ENCODE assay signal across 10 mouse cellular contexts in the genomic region with DNA sequence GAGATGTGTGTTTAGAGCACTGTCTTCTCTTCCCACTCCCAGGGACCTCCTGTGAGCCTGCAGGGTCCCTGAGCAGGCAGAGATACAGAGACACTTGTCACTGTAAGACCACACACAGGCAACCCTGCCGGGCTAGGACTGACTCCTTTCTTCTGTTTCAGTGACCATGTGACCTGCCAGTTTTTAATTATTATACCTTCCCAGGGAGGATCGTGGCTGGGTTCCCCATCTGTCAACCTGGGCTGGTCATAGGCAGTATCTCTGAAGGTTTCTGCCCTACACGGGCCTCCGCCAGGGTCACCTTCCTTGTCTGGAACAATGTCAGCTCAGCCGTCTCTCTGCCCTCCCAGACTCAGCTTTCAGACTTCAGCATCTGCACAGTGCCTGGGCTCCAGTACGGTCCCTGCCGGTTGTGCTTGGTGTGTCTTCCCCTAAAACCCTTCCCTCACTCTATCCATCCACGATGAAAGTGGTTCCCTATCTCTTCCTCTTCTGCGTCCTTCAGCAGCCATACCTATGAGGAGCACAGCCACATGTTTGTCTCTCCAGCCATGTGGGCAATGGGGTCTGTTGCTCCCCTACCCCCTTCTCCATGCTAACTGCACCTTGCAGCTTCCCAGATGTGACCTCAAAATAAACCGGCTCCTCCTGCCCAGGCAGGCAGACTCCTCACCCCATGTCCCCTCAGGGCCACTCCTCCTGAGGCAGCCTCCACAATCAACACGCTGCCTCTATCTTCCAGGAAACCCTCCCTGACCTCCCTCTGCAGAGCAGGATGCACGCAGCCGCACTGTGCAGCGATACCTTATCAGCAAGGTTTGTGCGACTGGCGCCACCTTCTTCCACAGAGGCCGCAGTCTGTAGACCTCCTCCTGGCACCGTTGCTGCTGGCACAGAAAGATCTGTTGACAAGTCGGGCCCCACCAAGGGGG. TPM values are rescaled to one million over a fixed set of nuclear protein-coding genes. Genes with fewer than 3 reads are reported as not detected.
DNase-seq lines count a peak whose midpoint lies in the region; ATAC-seq and TF ChIP-seq lines count a peak whose summit lies in the region.
"Had no signal": no experiment of that assay in that cellular context is flagged by ENCODE, and none has a peak within 500 bp of the region (broad histone marks: within the 10 kb centered on the region; RNA-seq: fewer than 3 reads in every experiment).

No protein-coding gene starts in this region.

- no peaks in the 10 kb centered on the region for H3K9me3 ChIP-seq in midbrain, embryonic 11.5 days (ENCODE audit: control insufficient read depth, low read length)
- H3K9me3 ChIP-seq in midbrain, embryonic 10.5 days (replicated peaks): no peaks in the 10 kb centered on the region
- H3K9me3 ChIP-seq: embryonic facial prominence, embryonic 13.5 days had no signal

- 70% methylated on average over 19 of the region's 19 CpGs for WGBS in midbrain, embryonic 11.5 days
- WGBS in midbrain, embryonic 10.5 days: 70% methylated on average over 19 of the region's 19 CpGs
- WGBS in liver, adult 2 months: 46% methylated on average over 19 of the region's 19 CpGs

- H3K36me3 ChIP-seq in midbrain, embryonic 11.5 days (ENCODE audit: control insufficient read depth, insufficient read depth, low read length): no peaks in the 10 kb centered on the region
- no peaks in the 10 kb centered on the region for H3K36me3 ChIP-seq in midbrain, embryonic 10.5 days
- no peaks in the 10 kb centered on the region for H3K36me3 ChIP-seq in liver, adult 2 months (ENCODE audit: control insufficient read depth, insufficient read depth, low read length)
- H3K36me3 ChIP-seq: embryonic facial prominence, embryonic 13.5 days had no signal

- TF ChIP-seq POLR2A in liver, adult 2 months (IDR thresholded peaks at IDR 0.05; ENCODE audit: extremely low read depth, insufficient read depth, low read length): no peak

- no peak overlapping the region for H3K9ac ChIP-seq in midbrain, embryonic 11.5 days (ENCODE audit: low read length)
- no peak overlapping the region for H3K9ac ChIP-seq in liver, adult 2 months (ENCODE audit: low read depth, low read length)
- H3K9ac ChIP-seq: embryonic facial prominence, embryonic 13.5 days had no signal

- H3K79me2 ChIP-seq in liver, adult 2 months (ENCODE audit: control insufficient read depth, insufficient read depth, low read length): no peaks in the 10 kb centered on the region

- H3K4me3 ChIP-seq in midbrain, embryonic 11.5 days (ENCODE audit: low read depth, low read length): no peak overlapping the region
- no peak overlapping the region for H3K4me3 ChIP-seq in midbrain, embryonic 10.5 days
- H3K4me3 ChIP-seq in liver, adult 2 months (ENCODE audit: insufficient read depth, low read depth, low read length): no peak overlapping the region
- H3K4me3 ChIP-seq: embryonic facial prominence, embryonic 13.5 days had no signal

- no peak for TF ChIP-seq CTCF in liver, adult 2 months (IDR thresholded peaks at IDR 0.05; ENCODE audit: low read depth, low read length)

- H3K27me3 ChIP-seq in midbrain, embryonic 11.5 days (ENCODE audit: control insufficient read depth, insufficient read depth, low read length): no peaks in the 10 kb centered on the region
- peaks cover 41% of the 10 kb centered on the region for H3K27me3 ChIP-seq in midbrain, embryonic 10.5 days (ENCODE audit: low read depth, poor library complexity, severe bottlenecking)
- no peaks in the 10 kb centered on the region for H3K27me3 ChIP-seq in liver, adult 2 months (ENCODE audit: control insufficient read depth, insufficient read depth, low read length)

- H3K4me1 ChIP-seq in midbrain, embryonic 11.5 days (ENCODE audit: control insufficient read depth, insufficient read depth, low read length): peaks cover 3% of the 10 kb centered on the region; the same call in 1 of the 2 replicates
- peaks cover 27% of the 10 kb centered on the region for H3K4me1 ChIP-seq in midbrain, embryonic 10.5 days
- H3K4me1 ChIP-seq in liver, adult 2 months (ENCODE audit: control insufficient read depth, insufficient read depth, low read length): no peaks in the 10 kb centered on the region

- peak; percentile 53 for DNase-seq in midbrain, embryonic 11.5 days (ENCODE audit: low spot score, missing footprints)
- DNase-seq in midbrain, embryonic 10.5 days (ENCODE audit: low spot score): no peak
- peak; percentile 8 for DNase-seq in liver, adult 2 months (ENCODE audit: extremely low read depth, low read depth, low spot score)
- peak; percentile 67 for DNase-seq in thymus, postnatal 14 days
- no peak for DNase-seq in right cerebral cortex, postnatal 4 days
- DNase-seq in layer of hippocampus, adult 11-12 months (ENCODE audit: low spot score): no peak
- DNase-seq in testis, postnatal 14 days (ENCODE audit: low spot score): no peak

- ATAC-seq in midbrain, embryonic 11.5 days (ENCODE audit: low FRiP score): no peak
- ATAC-seq in granulocyte monocyte progenitor cell, adult 5-6 weeks (replicated peaks; ENCODE audit: poor library complexity, severe bottlenecking): 0 out of 2 replicates have a peak, but pooled peaks have one; percentile 13

- H3K27ac ChIP-seq in midbrain, embryonic 11.5 days (ENCODE audit: low read depth, low read length): no peak overlapping the region
- no peak overlapping the region for H3K27ac ChIP-seq in midbrain, embryonic 10.5 days (replicated peaks)
- no peak overlapping the region for H3K27ac ChIP-seq in liver, adult 2 months (replicated peaks; ENCODE audit: insufficient read depth, low read depth, low read length)
- H3K27ac ChIP-seq: embryonic facial prominence, embryonic 13.5 days; kidney, postnatal 0 days had no signal

- no peak overlapping the region for H3K4me2 ChIP-seq in midbrain, embryonic 11.5 days
- H3K4me2 ChIP-seq: embryonic facial prominence, embryonic 13.5 days had no signal

RNA-seq across cellular contexts. Expression of gene Cbfa2t3, which starts 36.9 kb away (rescaled TPM):
- polyA plus RNA-seq in midbrain, embryonic 11.5 days (2014; fragmentation: Nextera tagmentation; extraction: Ambion mirVana): 6.1 and 6.4 TPM in 2 replicates
- 1.9 and 3.4 TPM in 2 replicates for polyA plus RNA-seq in midbrain, embryonic 10.5 days (2016; fragmentation: Nextera tagmentation; extraction: Ambion mirVana)
- total RNA-seq in granulocyte monocyte progenitor cell, adult 5-6 weeks (2014; fragmentation: Nextera tagmentation): 35.4 and 37.7 TPM in 2 replicates
- total RNA-seq in granulocyte monocyte progenitor cell, adult 5-6 weeks (2017): 8.3 and 16.0 TPM in 2 replicates
- 0.28 and 0.40 TPM in 2 replicates for total RNA-seq in liver, adult 2 months (2014; rRNA removed)
- 1.2 and 1.3 TPM in 2 replicates for polyA plus RNA-seq in liver, adult 2 months (2012; rRNA removed)

RNA-seq across cellular contexts. Expression of gene Acsf3, which starts 39.5 kb away (rescaled TPM):
- 13.9 and 14.9 TPM in 2 replicates for polyA plus RNA-seq in midbrain, embryonic 11.5 days (2014; fragmentation: Nextera tagmentation; extraction: Ambion mirVana)
- polyA plus RNA-seq in midbrain, embryonic 10.5 days (2016; fragmentation: Nextera tagmentation; extraction: Ambion mirVana): 17.8 and 18.6 TPM in 2 replicates
- total RNA-seq in granulocyte monocyte progenitor cell, adult 5-6 weeks (2014; fragmentation: Nextera tagmentation): 5.0 and 20.5 TPM in 2 replicates
- 8.1 and 12.0 TPM in 2 replicates for total RNA-seq in granulocyte monocyte progenitor cell, adult 5-6 weeks (2017)
- 12.8 and 13.7 TPM in 2 replicates for total RNA-seq in liver, adult 2 months (2014; rRNA removed)
- polyA plus RNA-seq in liver, adult 2 months (2012; rRNA removed): 38.4 and 39.7 TPM in 2 replicates

Comparison
In these comparisons a context has a peak if more than half of its experiments do, and no peak if none do; other contexts are left out.
1. DNase-seq: peak in midbrain, embryonic 11.5 days (single experiment), liver, adult 2 months (single experiment) and thymus, postnatal 14 days (single experiment); none in midbrain, embryonic 10.5 days (single experiment), right cerebral cortex, postnatal 4 days (single experiment), layer of hippocampus, adult 11-12 months (single experiment) and testis, postnatal 14 days (single experiment).